Mouse (Mus musculus) cortical plate, adult 2 months (tissue): ENCODE results near the gene Cntnap2. TPM values are rescaled to one million over a fixed set of nuclear protein-coding genes. Genes with fewer than 3 reads are reported as not detected.
"Not testable (repeated sequence)": the region's sequence is repeated elsewhere in the genome, so short reads cannot be mapped to it uniquely, and the experiment has no call there.

Source experiments
- H3K27ac ChIP-seq: fragments of 200-500 bp; 2 replicates; pipeline ENCODE4 v1.5.1; 2012; ENCODE audit warnings: low read length, control low read depth, inconsistent platforms; ENCODE audit not compliant: insufficient read depth
- H3K4me1 ChIP-seq: fragments of 200-500 bp; 2 replicates; pipeline ENCODE4 v1.6.1; 2011; ENCODE audit warnings: low read length; ENCODE audit not compliant: control insufficient read depth, insufficient read depth
- H3K4me3 ChIP-seq: fragments of 200-500 bp; 2 replicates; pipeline ENCODE4 v1.5.1; 2011; ENCODE audit warnings: mild to moderate bottlenecking, low read length, control low read depth; ENCODE audit not compliant: insufficient read depth
- CTCF ChIP-seq: fragments of 200-500 bp; IDR thresholded peaks from 2 replicates; pipeline ENCODE4 v1.5.1; 2011; ENCODE audit warnings: mild to moderate bottlenecking, control low read depth, low read length; ENCODE audit not compliant: insufficient read depth; ENCODE audit errors: extremely low read depth
- POLR2A ChIP-seq: fragments of 200-500 bp; IDR thresholded peaks from 2 replicates; pipeline ENCODE4 v1.6.1; 2011; ENCODE audit warnings: mild to moderate bottlenecking, low read length, control low read depth; ENCODE audit not compliant: insufficient read depth; ENCODE audit errors: extremely low read depth
- polyA plus RNA-seq: library from polyadenylated mRNA; depleted of rRNA; stranded (reverse); fragments of >200 nt; gene quantifications from 2 replicates; pipeline ENCODE4 v1.2.3, GENCODE M21; 2012

Gene Cntnap2
- polyA plus RNA-seq, 1 experiment = 26.5 TPM

GRCm38 (mm10) chr6:47042602-47043001, 1983.4 kb downstream of the Cntnap2 start:
- TF ChIP-seq CTCF = no peak
- TF ChIP-seq POLR2A = no peak
- Histone ChIP-seq H3K4me1 (peaks cover 2% of the 10 kb centered on the region), H3K27ac (no peak overlapping the region), H3K4me3 (no peak overlapping the region)

DNA sequence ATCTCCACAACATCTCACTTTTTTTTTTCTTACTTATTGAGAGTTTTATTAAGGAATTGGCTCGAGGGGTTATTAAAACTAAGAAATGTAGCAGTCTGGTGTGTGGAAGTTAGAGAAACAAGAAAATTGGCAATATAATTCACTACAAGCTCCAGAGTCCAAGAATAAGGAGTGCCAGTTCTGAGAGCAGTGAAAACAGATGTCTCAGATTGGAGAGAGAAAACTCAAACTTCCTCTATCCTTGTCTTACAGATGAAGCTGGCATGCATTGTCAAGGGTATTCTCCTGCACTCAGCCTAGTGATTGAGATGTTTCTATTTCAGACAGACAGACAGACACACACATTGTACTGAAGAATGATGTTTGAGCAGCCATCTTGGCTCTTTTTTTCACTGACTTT, 1984.4 kb downstream of the Cntnap2 start:
- no peak for TF ChIP-seq CTCF
- no peak for TF ChIP-seq POLR2A
- H3K4me3 ChIP-seq = no peak overlapping the region
- no peak overlapping the region for H3K27ac ChIP-seq
- peaks cover 2% of the 10 kb centered on the region for H3K4me1 ChIP-seq

- H3K27ac ChIP-seq = no peak overlapping the region
Measured at GRCm38 (mm10) chr6:47044385-47045200, 1985.4 kb downstream of the Cntnap2 start.

GRCm38 (mm10) chr6:47049051-47049450, 1989.9 kb downstream of the Cntnap2 start:
- Histone ChIP-seq H3K27ac (no peak overlapping the region), H3K4me3 (no peak overlapping the region), H3K4me1 (no peaks in the 10 kb centered on the region)
- TF ChIP-seq CTCF (no peak), POLR2A (no peak)

More at GRCm38 (mm10) chr6:47044385-47045200, 1985.4 kb downstream of the Cntnap2 start:
- TF ChIP-seq CTCF = no peak
- no peak for TF ChIP-seq POLR2A
- Histone ChIP-seq H3K4me3 (peak overlapping the region; percentile 29; the same call in 1 of the 2 replicates), H3K4me1 (peaks cover 2% of the 10 kb centered on the region)

DNA sequence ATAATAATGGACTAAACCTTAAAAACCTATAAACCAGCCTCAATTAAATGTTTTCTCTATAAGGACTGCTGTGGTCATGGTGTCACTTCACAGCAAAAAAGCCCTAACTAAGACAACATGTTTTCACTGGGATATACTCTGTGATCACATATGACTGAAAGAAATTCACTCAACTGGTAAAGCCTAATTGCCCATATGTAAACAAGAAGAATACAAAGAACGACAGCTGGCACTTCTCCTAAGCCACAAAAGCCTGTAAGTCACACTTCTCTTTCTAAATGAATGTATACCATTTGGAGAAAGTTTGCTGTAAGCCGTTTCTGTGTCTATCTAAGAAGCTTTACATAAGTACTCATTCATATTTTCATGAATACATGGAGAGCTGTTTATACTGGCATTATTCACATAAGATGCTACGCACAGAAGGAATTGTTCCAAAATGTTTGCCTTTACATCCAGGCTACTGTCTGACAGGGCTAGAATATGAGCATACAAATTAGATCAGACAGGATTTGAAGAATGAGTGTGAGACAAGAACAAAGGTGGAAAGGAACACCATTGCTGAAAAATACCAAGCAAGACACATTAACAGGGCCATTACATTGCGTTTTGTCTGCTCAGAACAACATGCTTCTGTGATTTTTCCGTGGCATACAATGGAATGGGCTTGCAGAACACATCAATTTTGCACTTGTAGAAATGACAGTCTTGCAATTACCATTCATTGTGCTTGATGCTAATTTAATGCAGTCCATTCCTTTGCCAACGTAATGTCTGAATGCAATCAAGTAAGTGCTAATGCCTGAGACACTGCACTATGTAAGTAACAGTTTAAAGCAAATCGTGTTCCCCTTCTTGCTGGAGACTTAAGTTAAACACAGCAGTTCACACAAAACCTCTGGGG, 1991.4 kb downstream of the Cntnap2 start:
- no peak for TF ChIP-seq CTCF
- TF ChIP-seq POLR2A = no peak
- H3K4me3 ChIP-seq = no peak overlapping the region
- no peaks in the 10 kb centered on the region for H3K4me1 ChIP-seq
- H3K27ac ChIP-seq = no peak overlapping the region

DNA sequence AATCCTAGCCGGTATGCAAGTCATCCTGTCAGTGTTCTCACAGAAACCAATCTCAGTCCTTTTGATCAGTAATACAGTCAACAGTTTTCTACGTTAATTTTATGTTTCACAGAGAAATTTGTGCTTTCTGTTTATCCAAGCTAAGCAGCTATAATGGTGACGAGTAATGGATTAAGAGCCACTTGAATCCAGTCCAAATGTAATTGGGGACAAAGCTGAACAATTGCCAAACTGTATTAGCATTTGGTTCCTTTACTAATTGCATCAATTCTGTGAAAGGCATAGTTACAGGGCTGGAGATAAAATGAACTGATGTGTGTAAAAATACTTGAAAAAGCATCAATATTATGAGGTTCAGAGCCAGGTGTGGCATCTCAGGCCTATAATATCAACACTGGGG, 2002.2 kb downstream of the Cntnap2 start:
- Histone ChIP-seq H3K4me1 (no peaks in the 10 kb centered on the region), H3K4me3 (no peak overlapping the region), H3K27ac (no peak overlapping the region)
- TF ChIP-seq POLR2A = no peak
- no peak for TF ChIP-seq CTCF

DNA sequence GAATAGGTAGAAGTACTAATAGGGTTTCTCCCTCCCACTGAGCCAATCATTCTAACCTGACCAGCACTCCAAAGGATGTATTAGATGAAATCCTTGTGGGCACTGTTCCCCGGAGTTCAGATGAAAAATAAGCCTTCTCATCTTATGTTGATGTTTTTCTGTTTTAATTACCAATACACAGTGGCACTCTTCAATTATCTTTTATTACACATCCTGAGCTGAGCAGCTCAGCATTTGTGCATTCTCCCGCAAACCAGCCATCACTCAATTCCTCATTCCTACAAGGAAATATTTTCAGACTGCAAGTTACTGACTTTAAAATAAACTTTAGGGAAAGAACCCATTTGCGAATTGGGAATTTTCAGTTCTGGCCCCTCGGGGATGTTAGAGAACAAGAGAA, 2030.8 kb downstream of the Cntnap2 start:
- Histone ChIP-seq H3K4me1 (no peaks in the 10 kb centered on the region), H3K4me3 (no peak overlapping the region), H3K27ac (no peak overlapping the region)
- no peak for TF ChIP-seq CTCF
- no peak for TF ChIP-seq POLR2A

DNA sequence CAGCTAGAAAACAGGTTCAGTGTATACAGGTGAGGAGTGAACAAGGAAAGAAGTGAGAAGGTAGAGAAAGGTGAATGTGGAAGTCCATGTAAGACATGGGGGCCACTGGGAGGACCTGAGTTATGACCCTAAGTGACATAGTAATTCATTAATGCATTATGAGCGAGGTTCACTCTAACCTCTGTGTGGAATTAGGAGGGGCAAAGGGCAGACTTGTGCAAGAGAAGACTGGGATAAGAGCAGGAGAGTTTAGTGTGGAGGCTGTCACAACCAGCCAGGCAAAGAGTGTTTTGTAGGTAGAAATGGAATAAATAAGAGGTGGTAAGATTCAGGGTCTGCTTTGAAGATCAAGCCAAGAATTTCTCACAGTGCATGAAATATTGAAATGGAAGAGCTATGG, 2045.8 kb downstream of the Cntnap2 start:
- TF ChIP-seq CTCF = no peak
- TF ChIP-seq POLR2A = no peak
- no peaks in the 10 kb centered on the region for H3K4me1 ChIP-seq
- no peak overlapping the region for H3K4me3 ChIP-seq
- H3K27ac ChIP-seq = no peak overlapping the region

DNA sequence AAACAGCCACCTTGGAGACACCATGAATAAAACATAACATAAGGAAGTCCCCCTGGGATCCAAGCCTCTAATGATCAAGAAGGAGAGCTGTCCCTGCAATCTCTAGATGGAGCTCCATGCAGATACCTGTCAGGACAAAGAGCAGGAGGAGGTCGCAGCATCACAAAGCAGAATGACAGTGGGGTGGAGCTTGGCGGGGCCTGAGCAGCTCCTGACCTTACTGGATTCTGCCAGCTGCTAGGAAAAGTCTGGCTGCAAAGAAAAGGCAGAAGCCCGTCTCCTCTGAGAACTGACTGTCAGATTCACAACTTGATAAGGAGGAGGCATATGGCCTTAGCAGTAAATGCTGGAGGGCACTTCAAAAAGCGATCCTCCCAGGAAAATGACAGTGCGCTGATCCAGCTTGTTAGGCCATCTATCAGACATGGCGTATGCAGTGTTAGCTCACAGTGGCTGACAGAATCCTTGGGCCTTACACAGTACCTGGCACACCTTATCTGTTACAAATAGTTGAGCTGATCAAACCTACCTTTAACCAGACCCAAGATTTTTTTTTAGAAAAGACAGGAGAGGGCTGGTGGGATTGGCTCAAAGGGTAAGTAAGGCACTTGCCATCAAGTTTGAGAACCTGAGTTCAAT, 2050.5 kb downstream of the Cntnap2 start:
- TF ChIP-seq POLR2A = no peak
- TF ChIP-seq CTCF = no peak
- Histone ChIP-seq H3K4me3 (no peak overlapping the region), H3K27ac (no peak overlapping the region), H3K4me1 (no peaks in the 10 kb centered on the region)

GRCm38 (mm10) chr6:47134063-47134462, 2074.9 kb downstream of the Cntnap2 start:
- not testable (repeated sequence) for H3K4me1 ChIP-seq, H3K4me3 ChIP-seq, H3K27ac ChIP-seq

GRCm38 (mm10) chr6:47153018-47153417, 2093.9 kb downstream of the Cntnap2 start:
- not testable (repeated sequence) for H3K4me3 ChIP-seq, H3K4me1 ChIP-seq, H3K27ac ChIP-seq

GRCm38 (mm10) chr6:47174580-47175294, 2115.6 kb downstream of the Cntnap2 start:
- not testable (repeated sequence) for H3K4me1 ChIP-seq, H3K4me3 ChIP-seq, H3K27ac ChIP-seq
